In the genomic region with DNA sequence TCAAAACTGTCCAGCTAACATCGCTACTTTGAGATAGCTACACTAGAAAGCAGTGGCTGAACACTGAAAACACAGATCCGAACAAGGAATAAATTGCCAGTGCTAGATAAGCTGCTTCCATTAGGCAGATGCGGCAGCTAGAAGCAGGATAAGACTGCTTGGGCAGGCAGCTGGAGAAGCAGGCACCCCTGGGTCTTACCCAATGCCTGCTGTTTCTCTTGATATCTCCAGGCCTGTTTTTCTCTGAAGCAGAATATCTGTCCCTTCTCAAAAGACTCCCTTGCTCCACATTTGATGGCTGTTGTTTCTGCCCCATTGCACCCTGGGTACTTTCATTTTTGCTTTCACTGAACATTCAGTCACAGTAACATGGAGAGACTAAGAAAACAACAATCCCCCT, we compare ENCODE assay signal across 19 mouse cellular contexts. TPM values are rescaled to one million over a fixed set of nuclear protein-coding genes. Genes with fewer than 3 reads are reported as not detected.
DNase-seq lines count a peak whose midpoint lies in the region; ATAC-seq and TF ChIP-seq lines count a peak whose summit lies in the region.
"Had no signal": no experiment of that assay in that cellular context is flagged by ENCODE, and none has a peak within 500 bp of the region (broad histone marks: within the 10 kb centered on the region; RNA-seq: fewer than 3 reads in every experiment).

No protein-coding gene starts in this region.

- ATAC-seq in erythroid progenitor cell, adult 5-6 weeks (replicated peaks; ENCODE audit: low FRiP score, poor library complexity, severe bottlenecking): peak; percentile 86
- ATAC-seq in megakaryocyte-erythroid progenitor cell, adult 5-6 weeks (replicated peaks; ENCODE audit: low FRiP score, low TSS enrichment, poor library complexity, severe bottlenecking): peak; percentile 93
- ATAC-seq: CD4-positive, CD25-positive, alpha-beta regulatory T cell, adult 4 months; forebrain, embryonic 14.5 days; intestine, postnatal 0 days; lung, postnatal 0 days; midbrain, embryonic 13.5 days; Patski had no signal

- no peak for DNase-seq in layer of hippocampus, adult 2 months (ENCODE audit: low spot score in 2 of 2)
- DNase-seq in layer of hippocampus, adult 11-12 months (ENCODE audit: low spot score): no peak
- DNase-seq in MN1 (ENCODE audit: low spot score): peak; percentile 63
- DNase-seq in cerebellum, adult 11 months: no peak
- DNase-seq in T-cell, adult 2 months (ENCODE audit: low spot score): no peak
- DNase-seq: cerebellum, postnatal 14 days; gastrocnemius, adult 2 months; heart, postnatal 4 days; kidney, postnatal 25 days had no signal

- H3K27ac ChIP-seq in layer of hippocampus, adult 2 months: peak overlapping the region; percentile 37
- H3K27ac ChIP-seq: embryonic facial prominence, embryonic 13.5 days; limb, embryonic 12.5 days; midbrain, embryonic 13.5 days had no signal

- no peak for TF ChIP-seq CTCF in layer of hippocampus, adult 2 months (conservative IDR thresholded peaks at IDR 0.05)

- no peak overlapping the region for H3K4me3 ChIP-seq in layer of hippocampus, adult 2 months
- H3K4me3 ChIP-seq: embryonic facial prominence, embryonic 13.5 days; gastrocnemius, adult 2 months; limb, embryonic 12.5 days; midbrain, embryonic 13.5 days had no signal

RNA-seq across cellular contexts. Expression of gene Tubb2a, which starts 22.9 kb away (rescaled TPM):
- 1,000 to 10,000 TPM in 1 of 2 experiments, 100 to 1,000 TPM in 1; 962 to 1,047 TPM for total RNA-seq in layer of hippocampus, adult 2 months (2021)
- 27.7 and 29.6 TPM in 2 replicates for total RNA-seq in erythroid progenitor cell, adult 5-6 weeks (2015; ENCODE audit: low replicate concordance)
- 27.4 and 38.5 TPM in 2 replicates for total RNA-seq in erythroid progenitor cell, adult 5-6 weeks (2017; ENCODE audit: low replicate concordance)
- 18.2 and 19.1 TPM in 2 replicates for total RNA-seq in megakaryocyte-erythroid progenitor cell, adult 5-6 weeks (2014; fragmentation: Nextera tagmentation)
- total RNA-seq in megakaryocyte-erythroid progenitor cell, adult 5-6 weeks (2017): 19.0 and 21.9 TPM in 2 replicates

RNA-seq across cellular contexts. Expression of gene Tubb2b, which starts 29.5 kb away (rescaled TPM):
- total RNA-seq in layer of hippocampus, adult 2 months (2021): 100 to 1,000 TPM; 227 to 233 TPM
- not detected in 2 replicates for total RNA-seq in erythroid progenitor cell, adult 5-6 weeks (2015; ENCODE audit: low replicate concordance)
- total RNA-seq in erythroid progenitor cell, adult 5-6 weeks (2017; ENCODE audit: low replicate concordance): 1.4 TPM in 1 of 2 replicates, not detected in the other
- total RNA-seq in megakaryocyte-erythroid progenitor cell, adult 5-6 weeks (2014; fragmentation: Nextera tagmentation): not detected in 2 replicates
- total RNA-seq in megakaryocyte-erythroid progenitor cell, adult 5-6 weeks (2017): not detected in 2 replicates

Comparison
In these comparisons a context has a peak if more than half of its experiments do, and no peak if none do; other contexts are left out.
1. RNA of gene Tubb2a, which starts 22.9 kb away (total RNA-seq): 962 to 1,047 TPM in layer of hippocampus, adult 2 months; 27.4 to 38.5 TPM in erythroid progenitor cell, adult 5-6 weeks and 18.2 to 21.9 TPM in megakaryocyte-erythroid progenitor cell, adult 5-6 weeks; every median in the first group is over 10 times any median in the second.
2. RNA of gene Tubb2b, which starts 29.5 kb away (total RNA-seq): 227 to 233 TPM in layer of hippocampus, adult 2 months; 1.4 TPM in erythroid progenitor cell, adult 5-6 weeks and not detected in megakaryocyte-erythroid progenitor cell, adult 5-6 weeks; every median in the first group is over 10 times any median in the second.